In genomic region chrX:102504644-102505481, GRCm38 (mm10) we compare ENCODE assay signal across 8 mouse cellular contexts. TPM values are rescaled to one million over a fixed set of nuclear protein-coding genes. Genes with fewer than 3 reads are reported as not detected.
DNase-seq lines count a peak whose midpoint lies in the region; ATAC-seq and TF ChIP-seq lines count a peak whose summit lies in the region.

Gene Hdac8 (minus strand): TSS chrX:102505359.

- H3K4me1 ChIP-seq in hindbrain, embryonic 13.5 days (replicated peaks), result 0 out of 2 replicates have a peak, but pooled peaks cover 9% of the 10 kb centered on the region

- peak within 1 kb of the TSS; percentile 58 for H3K4me2 ChIP-seq in hindbrain, embryonic 13.5 days

- peak; percentile 20 for DNase-seq in Patski (ENCODE audit: low read depth, low spot score)
- peak; percentile 63 for DNase-seq in cerebellum, adult 9-11 months
- DNase-seq in frontal cortex, postnatal 10 days (ENCODE audit: low spot score in 2 of 2), result peak; percentile 13 to 39
- DNase-seq in layer of hippocampus, postnatal 14 days (ENCODE audit: low spot score in 2 of 2), result peak; percentile 55 to 57
- peak; percentile 66 for DNase-seq in lung, postnatal 10 days
- peak; percentile 7 for DNase-seq in ovary, postnatal 14 days (ENCODE audit: low spot score)
- DNase-seq in thymus, postnatal 14 days, result peak; percentile 52

- H3K36me3 ChIP-seq in hindbrain, embryonic 13.5 days, result no peaks in the 10 kb centered on the region

- no peak for TF ChIP-seq CTCF in Patski (IDR thresholded peaks at IDR 0.05)

- H3K4me3 ChIP-seq in hindbrain, embryonic 13.5 days, result peak within 1 kb of the TSS; percentile 50

- in situ Hi-C loops in Patski (cut with MboI; ENCODE audit: low pct_unique_long_range_greater_than_20kb), result no loop called here

- POLR2A ChIA-PET in Patski (lab: Charles Lee), result no interaction called here

- peak; percentile 79 for ATAC-seq in Patski
- ATAC-seq in hindbrain, embryonic 13.5 days (ENCODE audit: low FRiP score), result peak; percentile 91

- CTCF ChIA-PET in Patski (lab: Charles Lee), result interaction anchor here (4.6 kb wide), 1 partner anchor 10 kb away, joined by 13 read pairs; no protein-coding TSS in a partner anchor

- H3K9ac ChIP-seq in hindbrain, embryonic 13.5 days, result peak within 1 kb of the TSS; percentile 59

- 15% methylated on average over 26 of the region's 27 CpGs for WGBS in hindbrain, embryonic 13.5 days

- H3K27ac ChIP-seq in hindbrain, embryonic 13.5 days, result peak within 1 kb of the TSS; percentile 64; the same call in 1 of the 2 replicates

- no peaks in the 10 kb centered on the region for H3K9me3 ChIP-seq in hindbrain, embryonic 13.5 days

- H3K27me3 ChIP-seq in Patski, result peaks cover 17% of the 10 kb centered on the region
- H3K27me3 ChIP-seq in hindbrain, embryonic 13.5 days, result peaks cover 25% of the 10 kb centered on the region; the same call in 1 of the 2 replicates

RNA-seq across cellular contexts. Expression of gene Hdac8, which starts in this region (rescaled TPM):
- 15.3 TPM for polyA plus RNA-seq in Patski (2021)
- polyA plus RNA-seq in hindbrain, embryonic 13.5 days (2015; fragmentation: Nextera tagmentation; extraction: Ambion mirVana), result 10.0 and 10.7 TPM in 2 replicates
- 10 to 100 TPM; 16.4 to 17.0 TPM for total RNA-seq in layer of hippocampus, postnatal 14 days (2021)

Comparison
In these comparisons a context has a peak if more than half of its experiments do, and no peak if none do; other contexts are left out.
1. Peak in every context shown above with its lines: DNase-seq, ATAC-seq, H3K4me3 ChIP-seq and H3K27ac ChIP-seq.
2. DNase-seq: peak in every context shown above with its lines; median percentile 66 in lung, postnatal 10 days; 63 in cerebellum, adult 9-11 months; 56 in layer of hippocampus, postnatal 14 days; 52 in thymus, postnatal 14 days; 26 in frontal cortex, postnatal 10 days; 20 in Patski; 7 in ovary, postnatal 14 days.